Mouse (Mus musculus) liver, embryonic 14.5 days (tissue): Measurements from ENCODE around the gene Zfp618.

Source experiments
- CTCF ChIP-seq: IDR thresholded peaks from 2 replicates; pipeline ENCODE4 v1.5.1; 2016; ENCODE audit warnings: antibody characterized with exemption, low read depth, control low read depth
- EP300 ChIP-seq: IDR thresholded peaks from 2 replicates; pipeline ENCODE4 v1.6.1; 2016; ENCODE audit warnings: antibody characterized with exemption, low read depth

- TF ChIP-seq CTCF (no peak), EP300 (no peak)
Observed at GRCm38 (mm10) chr4:63100478-63100877, 135.1 kb downstream of the Zfp618 start.
